Mouse (Mus musculus) hindbrain, embryonic 16.5 days (tissue): ENCODE data around the gene Tsc1. TPM values are rescaled to one million over a fixed set of nuclear protein-coding genes. Genes with fewer than 3 reads are reported as not detected.

Source experiments
- ATAC-seq: fragments of 200-750 bp; cut with Nextera tagmentation; 2 replicates; pipeline ENCODE4 v1.8.0; 2017; ENCODE audit warnings: moderate TSS enrichment, moderate library complexity
- H3K27ac ChIP-seq: fragments of 300-500 bp; sonication (generic); 2 replicates; pipeline ENCODE4 v1.5.1; 2014; ENCODE audit warnings: low read depth, mild to moderate bottlenecking, control low read depth, low read length, moderate library complexity
- H3K27me3 ChIP-seq: fragments of 300-500 bp; sonication (generic); replicated peaks from 2 replicates; pipeline ENCODE4 v1.6.1; 2014; ENCODE audit warnings: low read length; ENCODE audit not compliant: control insufficient read depth, insufficient read depth
- H3K36me3 ChIP-seq: fragments of 300-500 bp; sonication (generic); 2 replicates; pipeline ENCODE4 v1.6.1; 2014; ENCODE audit warnings: mild to moderate bottlenecking, low read length, moderate library complexity, mixed read lengths; ENCODE audit not compliant: control insufficient read depth, insufficient read depth
- H3K4me1 ChIP-seq: fragments of 300-500 bp; sonication (generic); 2 replicates; pipeline ENCODE4 v1.6.1; 2014; ENCODE audit warnings: low read depth, low read length; ENCODE audit not compliant: control insufficient read depth, insufficient read depth
- H3K4me2 ChIP-seq: fragments of 300-500 bp; sonication (generic); 2 replicates; pipeline ENCODE4 v1.6.1; 2014; ENCODE audit warnings: mild to moderate bottlenecking, low read length, control low read depth, moderate library complexity
- H3K4me3 ChIP-seq: fragments of 300-500 bp; sonication (generic); 2 replicates; pipeline ENCODE4 v1.5.1; 2014; ENCODE audit warnings: mild to moderate bottlenecking, low read length, control low read depth, moderate library complexity
- H3K9ac ChIP-seq: fragments of 300-500 bp; sonication (generic); 2 replicates; pipeline ENCODE4 v1.6.1; 2014; ENCODE audit warnings: low read depth, mild to moderate bottlenecking, control low read depth, low read length, moderate library complexity
- H3K9me3 ChIP-seq: fragments of 300-500 bp; sonication (generic); 2 replicates; pipeline ENCODE4 v1.6.1; 2014; ENCODE audit warnings: mild to moderate bottlenecking, low read length, moderate library complexity; ENCODE audit not compliant: control insufficient read depth
- WGBS: fragments of 180-500 bp; shearing (Covaris S2); extraction: QIAGEN DNeasy Blood & Tissue Kit; methylation state at CpG from one replicate; pipeline ENCODE4 v1.1.7; 2014; 5-methylcytosine and 5-hydroxymethylcytosine counted together
- microRNA-seq: library from miRNA; unstranded; fragments of <30 nt; microRNA quantifications from one replicate; pipeline ENCODE4, GENCODE M21; 2017
- polyA plus RNA-seq: library from polyadenylated mRNA; unstranded; fragments of >200 nt; fragmentation: Nextera tagmentation; extraction: Ambion mirVana; gene quantifications from 2 replicates; pipeline ENCODE4 v1.2.1, GENCODE M21; 2015

The Tsc1 gene
- polyA plus RNA-seq, 1 experiment from 2014 or later = 30.6 TPM

- WGBS = 17% methylated on average over 16 of the region's 16 CpGs
- no peak overlapping the region for H3K27ac ChIP-seq
- H3K36me3 ChIP-seq = no peaks in the 10 kb centered on the region
- no peak overlapping the region for H3K4me2 ChIP-seq
- no peak overlapping the region for H3K4me3 ChIP-seq
- peak; percentile 58 for ATAC-seq
- no peak overlapping the region for H3K9ac ChIP-seq
- peaks cover 9% of the 10 kb centered on the region for H3K4me1 ChIP-seq
- no peaks in the 10 kb centered on the region; the same call in 1 of the 2 replicates for H3K27me3 ChIP-seq
- H3K9me3 ChIP-seq = no peaks in the 10 kb centered on the region
These were observed 86.9 kb downstream of the Tsc1 start for GRCm38 (mm10) chr2:28727786-28728404.

DNA sequence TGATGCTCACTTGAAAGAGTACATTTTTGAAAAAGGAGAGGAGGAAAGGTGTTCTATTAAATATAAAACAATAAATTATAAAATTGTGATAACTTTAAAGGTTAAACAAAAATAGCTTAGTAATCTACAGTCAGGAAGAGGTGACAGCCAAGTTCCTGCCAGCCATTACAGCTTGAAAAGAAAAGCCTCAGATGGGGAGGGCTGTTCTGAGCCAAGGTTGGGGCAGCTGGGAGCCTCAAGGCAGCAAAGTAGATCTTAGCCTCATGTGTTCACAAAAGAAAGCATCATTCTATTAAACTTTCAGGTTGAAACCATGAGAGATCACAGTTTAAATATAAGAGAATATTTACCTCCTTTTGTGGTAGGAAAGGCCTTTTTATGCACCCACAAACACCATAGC lies 89.6 kb downstream of the Tsc1 start:
- H3K4me1 ChIP-seq = peaks cover 9% of the 10 kb centered on the region
- H3K27ac ChIP-seq = no peak overlapping the region
- no peak overlapping the region for H3K4me2 ChIP-seq
- no peak for ATAC-seq
- H3K9me3 ChIP-seq = no peaks in the 10 kb centered on the region
- no peaks in the 10 kb centered on the region for H3K36me3 ChIP-seq
- no peak overlapping the region for H3K9ac ChIP-seq
- H3K4me3 ChIP-seq = no peak overlapping the region
- H3K27me3 ChIP-seq = no peaks in the 10 kb centered on the region; the same call in 1 of the 2 replicates

- no peak overlapping the region for H3K27ac ChIP-seq
- no peak overlapping the region for H3K4me2 ChIP-seq
- 65% methylated on average over 5 of the region's 5 CpGs for WGBS
- no peak overlapping the region for H3K4me3 ChIP-seq
- H3K9me3 ChIP-seq = no peaks in the 10 kb centered on the region
- ATAC-seq = no peak
- H3K36me3 ChIP-seq = no peaks in the 10 kb centered on the region
- peaks cover 3% of the 10 kb centered on the region; the same call in 1 of the 2 replicates for H3K4me1 ChIP-seq
- H3K9ac ChIP-seq = no peak overlapping the region
- no peaks in the 10 kb centered on the region; the same call in 1 of the 2 replicates for H3K27me3 ChIP-seq
These were observed 96.1 kb downstream of the Tsc1 start for GRCm38 (mm10) chr2:28737112-28737511.

GRCm38 (mm10) chr2:28740159-28740558 lies 99.1 kb downstream of the Tsc1 start:
- H3K27ac ChIP-seq = no peak overlapping the region
- H3K9ac ChIP-seq = no peak overlapping the region
- H3K9me3 ChIP-seq = no peaks in the 10 kb centered on the region
- H3K4me2 ChIP-seq = no peak overlapping the region
- no peak for ATAC-seq
- no peak overlapping the region for H3K4me3 ChIP-seq
- H3K27me3 ChIP-seq = no peaks in the 10 kb centered on the region; the same call in 1 of the 2 replicates
- no peaks in the 10 kb centered on the region for H3K36me3 ChIP-seq
- peaks cover 3% of the 10 kb centered on the region; the same call in 1 of the 2 replicates for H3K4me1 ChIP-seq
- 91% methylated on average over 5 of the region's 5 CpGs for WGBS

Small RNAs within 50 kb of the gene (microRNA-seq; reads per million reads assigned to microRNA genes)
- gene Gm22824 (not detected), gene Mir3088 (2.5 reads per million, percentile 5 among the genes with 10 or more reads in this experiment)

Other genes starting within 250 kb of the Tsc1 start
- 14.5 and 17.4 TPM in 2 replicates for gene Ppp1r26, start 194.4 kb upstream of the Tsc1 start, polyA plus RNA-seq
- 3.0 and 4.5 TPM in 2 replicates for gene 1700007K13Rik, start 174.9 kb upstream of the Tsc1 start, polyA plus RNA-seq
- gene Mrps2, start 173.2 kb upstream of the Tsc1 start, polyA plus RNA-seq = 48.2 and 51.4 TPM in 2 replicates
- gene Gbgt1, start 144.3 kb upstream of the Tsc1 start, polyA plus RNA-seq = 1.7 and 2.0 TPM in 2 replicates
- gene Gm10134, start 135.1 kb upstream of the Tsc1 start, polyA plus RNA-seq = 2.5 and 2.6 TPM in 2 replicates
- gene Ralgds, start 128.1 kb upstream of the Tsc1 start, polyA plus RNA-seq = 75.0 and 84.9 TPM in 2 replicates
- gene Cel, start 77.8 kb upstream of the Tsc1 start, polyA plus RNA-seq = not detected in 2 replicates
- gene Gtf3c5, start 57.5 kb upstream of the Tsc1 start, polyA plus RNA-seq = 39.5 and 44.1 TPM in 2 replicates
- gene Gfi1b, start 19.2 kb upstream of the Tsc1 start, polyA plus RNA-seq = not detected in 2 replicates
- 3.2 and 3.4 TPM in 2 replicates for gene Spaca9, start 58.5 kb downstream of the Tsc1 start, polyA plus RNA-seq
- gene Ak8, start 58.9 kb downstream of the Tsc1 start, polyA plus RNA-seq = 2.9 and 3.3 TPM in 2 replicates
- 14.4 and 19.4 TPM in 2 replicates for gene Gtf3c4, start 199.1 kb downstream of the Tsc1 start, polyA plus RNA-seq
- gene Ddx31, start 199.2 kb downstream of the Tsc1 start, polyA plus RNA-seq = 13.2 and 17.1 TPM in 2 replicates